Mouse (Mus musculus) MEL-GATA-1-ER (cell line): ENCODE results near the gene Plcxd1.
A peak's percentile ranks its signal among the peaks of the same experiment; 100 is the strongest.
"Not testable (repeated sequence)": the region's sequence is repeated elsewhere in the genome, so short reads cannot be mapped to it uniquely, and the experiment has no call there.

Experiments used
- DNase-seq: peaks from one replicate; pipeline ENCODE4 v3.0.0-alpha.2; 2012; ENCODE audit warnings: low read depth; ENCODE audit errors: extremely low read depth

The Plcxd1 gene

DNA sequence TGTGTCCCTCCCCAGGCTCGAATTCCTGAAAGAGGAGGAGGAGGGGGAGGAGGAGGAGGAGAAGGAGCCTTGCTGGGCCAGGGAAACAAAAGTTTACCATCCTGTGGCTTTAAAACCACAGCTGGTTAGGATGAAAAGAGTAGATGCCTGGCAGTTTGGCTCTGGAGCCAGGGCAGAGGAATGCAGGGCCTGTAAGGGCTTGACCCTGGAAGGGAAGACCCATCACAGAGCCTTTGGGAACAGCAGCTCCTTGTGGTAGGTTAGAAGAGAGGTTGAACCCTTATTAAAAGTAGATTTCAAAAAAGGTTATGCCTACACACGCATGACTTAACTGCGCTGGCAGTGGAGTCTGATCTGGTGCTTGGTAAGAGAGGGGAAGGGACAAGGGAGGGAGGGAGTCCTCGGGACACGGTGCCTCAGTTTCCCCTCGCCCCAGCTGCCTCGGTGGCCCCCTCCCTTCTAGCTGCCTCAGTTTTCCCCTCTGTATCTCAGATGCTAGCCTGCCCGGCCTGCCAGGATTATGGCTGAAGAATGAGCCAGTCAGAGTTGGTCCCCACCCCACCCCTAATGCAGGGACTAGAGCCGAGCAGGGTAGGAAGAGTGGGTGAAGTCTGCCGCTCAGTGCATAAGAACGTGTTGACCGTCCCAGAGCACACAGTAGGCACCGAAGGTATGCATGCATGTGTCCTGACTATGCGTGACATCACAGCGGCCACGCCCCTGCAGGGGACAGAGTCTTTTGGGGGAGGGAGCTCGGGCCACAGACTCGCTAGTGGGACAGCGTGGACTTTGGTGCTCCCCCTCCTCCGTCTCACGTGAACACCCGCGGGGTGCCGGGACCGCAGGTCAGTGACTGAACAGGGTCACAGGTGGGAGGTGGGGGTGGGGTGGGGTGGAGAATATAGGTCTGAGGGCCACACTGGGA, at the start of gene Plcxd1:
Gene Plcxd1 (plus strand): TSS at position 314 of the 925 bp plus-strand sequence.
- DNase-seq: no peak

DNA sequence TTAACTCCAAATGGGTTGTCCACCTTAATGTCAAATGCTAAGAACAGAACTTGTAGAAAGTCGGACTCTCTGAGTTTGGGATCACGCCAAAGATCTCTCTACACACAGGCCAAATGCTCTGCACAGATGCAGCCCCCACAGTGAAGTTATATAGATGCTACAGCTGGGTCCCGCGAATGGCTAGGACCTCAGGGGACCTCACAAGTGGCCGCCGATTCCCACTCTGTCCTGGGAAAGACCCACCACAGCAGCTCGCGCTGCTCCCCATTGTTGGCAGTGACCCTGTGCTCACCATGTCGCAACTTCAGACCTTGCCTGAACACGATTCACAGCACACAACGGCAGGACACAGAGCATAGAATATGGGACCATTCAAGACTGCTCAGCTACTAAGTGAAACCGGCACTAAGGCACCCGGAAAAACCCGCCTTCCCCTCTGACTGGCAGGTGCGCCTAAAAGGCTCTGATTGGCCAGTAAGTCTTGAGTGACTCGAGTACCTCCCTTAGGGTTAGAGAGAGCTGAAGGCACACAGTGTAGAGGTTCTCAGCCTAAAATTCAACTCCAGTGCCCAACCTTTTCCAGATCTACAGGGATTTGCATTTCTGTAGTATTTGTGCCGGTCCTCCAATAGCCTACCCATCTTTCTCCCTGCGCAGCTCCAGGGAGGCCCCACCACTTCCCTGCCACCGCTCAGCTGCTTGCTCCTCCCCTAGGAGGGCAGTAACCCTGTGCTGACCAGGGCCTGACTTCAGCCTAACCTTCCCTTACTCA, 41.9 kb upstream of the Plcxd1 start:
- peak; percentile 90 for DNase-seq

DNA sequence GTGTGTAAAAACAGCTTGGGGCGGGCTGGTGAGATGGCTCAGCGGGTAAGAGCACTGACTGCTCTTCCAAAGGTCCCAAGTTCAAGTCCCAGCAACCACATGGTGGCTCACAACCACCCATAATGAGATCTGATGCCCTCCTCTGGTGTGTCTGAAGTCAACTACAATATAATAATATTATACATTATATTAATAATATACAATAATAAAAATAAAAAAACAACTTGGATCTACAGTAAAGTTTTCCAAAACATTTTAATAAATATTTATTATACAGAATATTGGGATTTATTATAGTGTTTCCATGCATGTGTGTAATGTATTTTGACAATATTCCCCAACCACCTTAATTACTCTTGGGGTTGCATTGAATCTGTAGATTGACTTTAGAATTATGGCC, 27.4 kb upstream of the Plcxd1 start, which contains the start of gene Gm17655:
Gene Gm17655 (minus strand): TSS at position 101 of the 400 bp plus-strand sequence.
- DNase-seq: not testable (repeated sequence)

DNA sequence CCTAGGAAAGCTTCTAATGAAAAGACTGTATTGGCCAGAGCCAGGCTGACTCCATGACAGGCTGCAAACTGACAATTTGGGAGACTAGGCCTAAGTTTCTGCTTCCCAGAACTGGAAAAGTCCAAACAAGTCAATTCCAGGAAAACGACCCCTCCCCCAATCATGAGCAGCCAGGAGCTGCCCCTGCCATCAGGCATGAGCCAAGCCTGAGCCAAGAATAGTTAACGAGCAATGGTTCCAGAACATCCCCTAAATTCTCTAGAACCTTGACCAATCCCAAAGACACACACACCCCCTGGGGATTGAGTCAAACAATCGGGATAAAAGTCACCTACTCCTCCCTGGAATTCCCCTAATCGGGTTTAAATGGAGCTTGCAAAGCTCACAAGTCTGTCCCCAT, 16.8 kb upstream of the Plcxd1 start:
- DNase-seq: no peak

DNA sequence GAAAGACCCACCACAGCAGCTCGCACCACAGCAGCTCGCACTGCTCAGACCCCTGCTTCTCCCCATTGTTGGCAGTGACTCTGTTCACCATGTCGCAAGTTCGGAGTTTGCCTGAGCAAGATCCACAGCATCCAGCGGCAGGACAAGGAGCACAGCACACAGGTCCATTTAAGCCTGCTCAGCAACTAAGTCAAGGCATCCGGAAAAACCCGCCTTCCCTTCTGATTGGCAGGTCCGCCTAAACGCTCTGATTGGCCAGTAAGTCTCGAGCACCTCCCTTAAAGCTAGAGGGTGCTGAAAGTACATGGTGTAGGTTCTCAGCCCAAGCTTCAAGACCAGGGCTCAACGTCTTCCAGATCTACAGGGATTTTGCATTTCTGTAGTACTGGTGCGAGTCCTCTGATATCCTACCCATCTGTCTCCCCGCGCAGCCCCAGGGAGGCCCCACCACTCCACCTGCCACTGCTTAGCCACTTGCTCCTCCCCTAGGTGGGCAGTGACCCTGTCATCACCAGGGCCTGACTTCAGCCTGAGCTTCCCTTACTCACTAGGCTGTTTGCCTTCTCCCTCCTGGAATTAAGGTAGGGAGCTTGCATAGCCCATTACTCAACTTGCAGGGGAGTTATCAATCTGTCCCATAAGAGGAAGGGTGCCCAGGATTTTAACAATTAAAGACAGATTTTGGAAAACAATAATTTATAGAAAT, 13.5 kb upstream of the Plcxd1 start:
- no peak for DNase-seq

DNA sequence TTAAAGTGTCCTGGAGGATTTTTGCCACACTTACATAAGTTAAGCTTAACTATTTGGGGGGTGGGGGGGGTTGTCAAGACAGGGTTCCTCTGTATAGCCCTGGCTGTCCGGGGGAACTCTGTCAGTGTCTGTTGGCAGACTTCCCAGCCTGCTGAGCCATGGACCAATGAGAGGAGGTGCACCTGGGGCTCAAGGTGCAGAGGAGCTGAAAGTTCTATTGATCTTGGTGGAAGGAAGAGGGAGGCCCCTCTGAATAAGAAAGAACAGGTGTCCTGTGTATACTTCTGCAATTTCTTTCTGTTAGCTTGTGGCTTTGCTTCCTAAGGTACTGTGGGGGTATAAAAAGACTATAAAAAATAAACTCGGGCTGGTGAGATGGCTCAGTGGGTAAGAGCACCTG, 8.2 kb upstream of the Plcxd1 start:
- no peak for DNase-seq

DNA sequence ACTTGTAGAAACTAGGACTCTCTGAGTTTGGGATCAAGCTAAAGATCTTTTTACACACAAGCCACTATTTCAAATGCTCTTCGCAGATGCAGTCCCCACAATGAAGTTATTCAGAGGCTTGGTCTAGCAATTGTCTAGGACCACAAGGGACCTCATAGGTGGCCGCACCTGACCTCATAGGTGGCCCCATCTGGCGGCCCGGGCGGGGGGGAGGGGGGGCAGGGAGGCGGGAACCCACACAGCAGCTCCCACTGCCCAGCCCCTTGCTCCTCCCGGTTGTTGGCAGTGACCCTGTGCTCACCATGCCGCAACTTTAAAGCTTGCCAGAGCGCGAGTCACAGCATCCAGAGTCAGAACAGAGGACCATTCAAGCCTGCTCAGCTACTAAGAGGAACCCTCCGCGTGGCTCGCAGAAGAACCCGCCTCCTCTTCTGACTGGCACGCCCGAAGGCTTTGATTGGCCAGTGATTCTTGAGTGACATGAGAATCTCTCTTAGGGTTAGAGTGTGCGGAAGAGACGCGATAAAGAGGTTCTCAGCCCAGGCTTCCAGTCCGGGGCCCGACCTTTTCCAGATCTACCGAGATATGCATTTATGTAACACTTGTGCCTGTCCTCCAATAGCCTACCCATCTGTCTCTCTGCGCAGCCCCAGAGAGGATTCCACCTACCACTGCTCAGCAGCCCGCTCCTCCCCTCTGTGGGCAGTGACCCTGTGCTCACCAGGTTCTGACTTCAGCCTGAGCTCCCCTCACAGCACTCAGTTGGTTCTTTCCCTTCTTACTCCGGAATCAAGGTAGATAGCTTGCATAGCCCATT, 5.5 kb upstream of the Plcxd1 start, which contains the start of gene Gm35315:
Gene Gm35315 (minus strand): TSS at position 391 of the 817 bp plus-strand sequence.
- peak; percentile 98 for DNase-seq

DNA sequence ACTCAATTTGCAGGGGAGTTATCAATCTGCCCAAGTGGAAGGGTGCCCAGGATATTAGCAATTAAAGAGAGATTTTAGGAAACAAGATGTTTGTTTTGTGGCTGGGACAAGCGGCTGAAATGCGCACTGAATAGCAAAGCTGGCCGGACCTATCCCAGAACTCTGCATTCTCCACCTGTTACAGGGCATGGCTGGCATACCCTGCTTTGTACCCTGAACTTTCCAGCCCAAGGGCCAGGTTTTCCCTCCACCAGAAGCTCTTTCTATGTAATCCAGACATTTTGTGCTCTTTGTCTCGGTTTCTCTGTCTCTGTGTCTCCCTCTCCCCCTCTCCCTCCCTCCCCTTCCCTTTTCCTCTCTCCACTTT, 4.9 kb upstream of the Plcxd1 start:
- no peak for DNase-seq

DNA sequence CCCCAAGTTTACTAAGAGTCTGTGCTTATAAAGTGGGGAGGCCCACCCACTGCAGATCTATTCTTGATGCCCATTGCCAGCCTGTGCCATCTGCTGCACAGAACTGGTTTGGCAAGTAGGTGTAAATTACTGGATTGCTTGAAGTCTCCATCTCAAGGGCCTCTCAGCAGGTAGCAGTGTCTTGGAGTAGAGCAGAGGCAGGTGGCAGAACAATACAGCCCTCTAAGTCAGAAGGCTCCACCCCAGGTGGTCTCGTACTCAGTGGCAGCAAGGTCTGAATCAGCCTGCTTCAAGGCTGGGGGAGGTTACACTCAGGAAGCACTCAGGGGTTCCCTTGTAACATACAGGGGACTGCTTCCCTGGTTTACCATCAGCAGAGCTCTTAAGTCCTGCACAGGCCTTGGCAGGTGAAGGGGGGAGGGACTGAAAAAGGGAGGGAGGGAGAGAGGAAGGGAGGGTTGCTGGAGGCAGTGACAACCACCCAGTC, 735 bp upstream of the Plcxd1 start:
- no peak for DNase-seq

DNA sequence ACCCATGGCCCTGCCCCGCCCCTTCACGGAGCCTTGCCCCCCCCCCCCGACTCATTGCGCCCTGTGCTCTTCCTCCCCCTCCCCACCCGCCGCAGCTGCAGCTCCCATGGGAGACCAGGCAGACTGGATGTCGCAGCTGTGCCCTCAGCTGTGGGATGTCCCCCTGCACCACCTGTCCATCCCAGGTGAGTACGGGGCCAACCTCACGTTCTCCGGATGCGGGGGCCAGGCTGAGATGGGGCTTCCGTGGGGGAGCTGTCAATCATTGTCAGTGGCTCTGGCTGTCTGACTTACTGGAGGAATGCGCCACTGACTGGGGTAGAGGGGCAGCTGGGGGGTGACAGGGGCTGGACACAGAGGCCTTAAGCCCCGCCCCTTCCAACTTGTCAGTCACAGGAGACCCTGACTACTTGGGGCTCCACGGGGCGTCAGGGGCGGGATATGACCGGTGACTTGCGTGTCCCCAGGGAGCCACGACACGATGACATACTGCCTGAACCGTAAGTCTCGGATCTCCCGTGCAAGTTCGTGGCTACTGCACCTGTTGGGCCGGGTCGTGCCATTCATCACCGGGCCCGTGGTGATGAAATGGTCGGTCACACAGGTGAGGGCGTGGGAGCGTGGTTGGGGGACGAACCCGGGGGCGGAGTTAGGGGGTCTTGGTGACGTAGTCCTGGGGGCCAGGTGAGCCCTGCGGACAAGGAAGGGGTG, 1.3 kb downstream of the Plcxd1 start:
- no peak for DNase-seq

DNA sequence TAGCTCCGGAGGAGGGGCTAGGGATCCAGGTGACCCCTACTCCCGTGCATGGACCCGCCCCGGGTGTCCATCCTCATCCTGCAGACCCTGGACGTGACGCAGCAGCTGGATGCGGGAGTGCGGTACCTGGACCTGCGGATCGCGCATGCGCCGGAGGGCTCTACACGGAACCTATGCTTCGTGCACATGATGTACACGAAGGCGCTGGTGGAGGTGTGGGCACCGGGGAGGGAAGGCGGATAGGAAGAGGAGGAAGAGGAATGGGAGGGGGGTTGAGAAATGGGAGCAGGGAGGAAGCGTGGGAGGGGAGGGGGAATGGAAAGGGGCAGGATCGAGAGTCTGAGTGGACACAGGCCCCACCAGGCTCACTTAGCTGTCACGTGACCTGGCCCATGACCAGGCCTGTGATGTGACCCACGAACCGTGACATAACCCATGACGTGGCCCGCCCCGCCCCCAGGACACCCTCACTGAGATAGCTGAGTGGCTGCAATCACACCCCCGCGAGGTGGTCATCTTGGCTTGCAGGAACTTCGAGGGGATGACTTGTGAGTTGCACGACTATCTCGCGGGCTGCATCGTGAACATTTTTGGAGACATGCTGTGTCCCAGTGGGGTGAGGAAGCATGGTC, 2.1 kb downstream of the Plcxd1 start:
- no peak for DNase-seq

DNA sequence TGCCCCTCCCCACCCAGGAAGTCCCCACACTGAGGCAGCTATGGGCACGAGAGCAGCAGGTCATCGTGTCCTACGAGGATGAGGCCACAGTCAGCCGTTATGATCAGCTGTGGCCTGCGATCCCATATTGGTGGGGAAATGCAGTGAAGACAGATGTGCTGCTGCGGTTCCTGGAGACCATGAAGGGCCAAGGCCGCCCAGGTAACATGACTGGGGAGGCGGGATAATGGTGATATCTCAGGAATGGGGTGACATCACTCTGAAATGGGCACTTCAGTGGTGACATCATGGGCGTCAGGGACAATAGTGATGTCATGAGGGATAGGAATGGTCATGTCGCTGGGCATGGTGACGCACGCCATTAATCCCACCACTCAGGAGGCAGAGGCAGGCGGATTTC, 2.7 kb downstream of the Plcxd1 start:
- DNase-seq: no peak

DNA sequence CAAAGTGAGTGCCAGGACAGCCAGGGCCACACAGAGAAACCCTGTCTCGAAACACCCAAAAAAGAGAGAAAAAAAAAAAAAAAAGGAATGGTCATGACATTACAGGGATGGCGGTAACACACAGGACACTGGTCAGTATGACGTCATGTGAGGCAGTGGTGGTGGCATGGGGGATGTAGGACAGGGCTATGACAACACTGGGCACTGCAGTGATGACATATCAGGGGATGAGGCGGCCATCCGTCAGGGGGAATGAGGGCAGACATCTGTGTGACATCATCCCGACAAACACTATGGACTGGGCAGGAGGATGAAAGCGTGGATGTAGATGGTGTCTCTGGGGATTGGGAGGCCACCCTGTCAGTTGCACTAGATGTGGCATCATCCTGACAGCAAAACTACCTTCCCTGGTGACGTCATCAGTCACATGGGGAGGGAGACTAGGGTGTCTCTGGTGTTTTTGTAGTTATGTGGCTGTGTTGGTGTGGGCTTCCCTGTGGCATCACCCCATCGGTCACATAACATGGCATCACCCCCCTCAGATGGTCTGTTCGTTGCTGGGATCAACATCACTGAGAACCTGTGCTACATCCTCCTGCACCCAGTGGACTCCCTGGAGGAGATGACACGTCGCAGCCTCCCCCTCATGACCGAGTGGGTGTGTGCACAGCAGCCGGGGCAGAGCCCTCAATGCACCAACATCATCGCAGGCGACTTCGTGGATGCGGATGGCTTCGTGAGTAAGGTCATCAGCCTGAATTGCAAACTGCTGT, 3.3 kb downstream of the Plcxd1 start:
- DNase-seq: no peak

DNA sequence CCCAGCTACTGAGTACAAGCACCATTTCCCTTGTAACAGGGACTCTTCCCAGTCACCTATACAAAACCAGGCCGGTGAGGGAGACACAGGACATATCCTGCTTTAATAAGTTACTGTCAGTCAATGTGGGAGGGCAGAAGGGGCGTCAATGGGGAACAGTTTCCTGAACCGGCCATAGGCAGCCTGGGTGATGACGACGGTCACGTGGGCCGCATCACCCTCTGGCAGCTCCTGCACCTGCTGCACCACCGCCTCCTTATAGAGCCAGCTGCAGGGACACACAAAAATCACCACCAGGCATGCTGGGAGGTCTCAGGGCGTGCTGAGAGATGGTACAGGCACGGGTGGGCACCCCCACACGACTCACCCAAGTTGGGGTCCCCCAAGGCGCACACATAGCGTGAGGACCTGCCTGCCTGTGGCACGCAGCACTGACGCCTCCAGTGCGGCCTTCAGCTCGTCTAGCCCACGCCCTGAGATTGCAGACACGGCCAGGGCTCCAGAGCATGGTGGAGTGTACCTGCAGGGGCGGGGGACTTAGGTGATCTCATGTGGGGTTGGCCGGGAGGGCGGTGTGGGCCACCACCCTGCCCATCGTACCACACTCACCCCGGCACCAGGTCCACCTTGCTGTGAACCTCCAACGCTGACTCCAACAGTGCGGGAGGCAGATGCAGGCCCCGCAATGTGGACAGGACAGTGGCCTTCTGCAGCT, 4.3 kb downstream of the Plcxd1 start:
- no peak for DNase-seq

DNA sequence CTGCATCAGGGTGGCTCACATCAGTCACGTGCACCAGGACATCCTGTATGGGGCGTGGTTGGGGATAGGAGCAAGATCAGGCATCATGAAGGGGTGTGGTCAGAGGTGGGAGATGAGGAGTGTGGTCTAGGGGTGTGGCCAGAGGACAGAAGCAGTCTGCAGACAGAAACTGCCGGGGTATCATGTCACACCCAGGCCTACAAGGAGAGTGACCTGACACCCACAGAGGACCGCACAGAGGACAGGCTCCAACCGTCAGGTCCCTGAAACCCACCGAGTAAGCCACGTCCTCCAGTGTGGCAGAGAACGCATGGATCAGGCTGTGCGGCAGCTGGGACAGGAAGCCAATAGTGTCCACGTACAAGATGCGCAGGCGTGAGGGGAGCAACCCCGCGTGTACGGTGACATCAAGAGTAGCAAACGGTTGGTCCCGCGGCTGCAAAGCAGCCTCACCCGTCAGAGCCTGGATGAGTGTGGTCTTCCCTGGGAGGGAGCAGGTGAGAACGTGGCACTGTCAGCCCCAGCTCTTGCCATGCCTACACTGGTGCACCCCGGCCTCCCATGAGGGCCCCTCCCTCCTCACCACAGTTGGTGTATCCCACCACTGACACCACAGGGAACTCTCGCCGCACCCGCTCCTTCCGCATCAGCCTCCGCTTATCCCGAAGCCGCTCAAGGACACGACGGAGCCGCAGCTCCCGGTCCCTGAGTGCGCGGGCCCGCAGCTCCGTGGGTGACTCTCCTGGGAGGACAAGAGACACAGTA, 5.0 kb downstream of the Plcxd1 start:
- DNase-seq: no peak

DNA sequence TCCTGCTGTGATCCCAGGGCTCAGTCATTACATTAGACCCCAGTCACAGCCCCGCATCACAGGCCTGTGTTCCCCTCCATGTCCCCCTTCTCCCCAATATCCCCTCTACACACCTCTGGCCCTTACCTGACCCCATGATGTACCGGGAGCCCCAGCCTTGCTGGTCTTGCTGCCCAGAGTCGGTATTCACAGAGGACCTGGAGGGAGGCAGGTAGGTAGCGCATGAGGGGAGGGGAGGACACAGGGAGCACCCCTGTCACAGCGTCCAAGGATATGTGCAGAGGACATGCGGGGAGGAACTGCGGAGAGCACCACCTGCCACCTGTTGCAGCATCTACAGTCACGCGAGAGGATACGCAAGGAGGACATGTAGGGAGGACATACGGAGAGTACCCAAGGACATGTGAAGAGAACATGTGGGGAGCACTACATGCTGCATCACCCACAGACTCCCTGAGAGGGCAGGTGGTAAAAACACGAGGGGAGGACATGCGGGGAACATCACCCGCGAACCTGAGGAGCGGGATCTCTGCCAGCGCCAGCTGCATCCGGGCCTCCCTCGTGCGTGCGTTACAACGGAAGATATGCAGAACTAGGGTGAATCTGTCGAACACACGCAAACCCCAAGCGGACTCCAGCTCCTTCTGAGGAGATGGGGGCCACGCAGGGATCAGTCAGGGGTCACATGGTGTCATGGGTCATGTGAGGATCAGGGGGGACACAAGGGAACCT, 6.5 kb downstream of the Plcxd1 start:
- DNase-seq: no peak
